Mouse (Mus musculus) testis, adult 2 months (tissue): Measurements from ENCODE around the gene Unc45a.

ENCODE experiments used
- CTCF ChIP-seq: fragments of 200-500 bp; IDR thresholded peaks from 2 replicates; pipeline ENCODE4 v1.5.1; 2012; ENCODE audit warnings: low read depth, mild to moderate bottlenecking, inconsistent platforms, low read length, moderate library complexity; ENCODE audit not compliant: control insufficient read depth, insufficient read depth, insufficient replicate concordance
- POLR2A ChIP-seq: fragments of 200-500 bp; IDR thresholded peaks from 2 replicates; pipeline ENCODE4 v1.6.1; 2012; ENCODE audit warnings: low read depth, mild to moderate bottlenecking, inconsistent platforms, low read length, moderate library complexity; ENCODE audit not compliant: control insufficient read depth

DNA sequence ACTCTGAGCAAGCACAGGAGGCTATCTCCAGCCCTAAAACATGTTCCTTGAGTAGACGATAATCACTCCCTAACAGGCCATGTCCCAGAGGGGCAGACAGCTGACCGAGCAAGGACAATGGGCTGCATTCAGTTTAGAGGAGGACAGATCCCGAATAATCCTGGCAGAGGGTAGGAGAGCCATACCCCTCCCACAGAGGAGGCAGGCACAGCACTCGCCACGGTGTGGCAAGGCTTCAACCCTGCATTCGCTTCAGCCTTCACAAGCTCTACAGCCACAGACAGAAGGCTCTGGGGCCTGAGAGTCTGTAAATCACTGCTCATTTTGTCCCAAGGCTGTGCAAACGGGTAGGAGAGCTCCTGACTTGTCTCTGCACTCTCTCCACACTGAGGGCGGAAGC lies 16.4 kb upstream of the Unc45a start:
- TF ChIP-seq CTCF (no peak), POLR2A (no peak)
